Mouse (Mus musculus) layer of hippocampus, postnatal 10 days (tissue): ENCODE measurements around the gene Crk. TPM values are rescaled to one million over a fixed set of nuclear protein-coding genes. Genes with fewer than 3 reads are reported as not detected.
"Not testable (repeated sequence)": the region's sequence is repeated elsewhere in the genome, so short reads cannot be mapped to it uniquely, and the experiment has no call there.

ENCODE experiments used
- DNase-seq, 2 experiments: peaks; one replicate each; pipeline ENCODE4 v3.0.0; 2021; ENCODE audit warnings: low spot score in 2 of 2
- total RNA-seq, 2 experiments: library from RNA; stranded (reverse); gene quantifications; 2 replicates each; pipeline ENCODE4 v1.2.3; 2021

Crk gene
- total RNA-seq, 2 experiments from 2014 or later: 127 to 129 TPM

DNA sequence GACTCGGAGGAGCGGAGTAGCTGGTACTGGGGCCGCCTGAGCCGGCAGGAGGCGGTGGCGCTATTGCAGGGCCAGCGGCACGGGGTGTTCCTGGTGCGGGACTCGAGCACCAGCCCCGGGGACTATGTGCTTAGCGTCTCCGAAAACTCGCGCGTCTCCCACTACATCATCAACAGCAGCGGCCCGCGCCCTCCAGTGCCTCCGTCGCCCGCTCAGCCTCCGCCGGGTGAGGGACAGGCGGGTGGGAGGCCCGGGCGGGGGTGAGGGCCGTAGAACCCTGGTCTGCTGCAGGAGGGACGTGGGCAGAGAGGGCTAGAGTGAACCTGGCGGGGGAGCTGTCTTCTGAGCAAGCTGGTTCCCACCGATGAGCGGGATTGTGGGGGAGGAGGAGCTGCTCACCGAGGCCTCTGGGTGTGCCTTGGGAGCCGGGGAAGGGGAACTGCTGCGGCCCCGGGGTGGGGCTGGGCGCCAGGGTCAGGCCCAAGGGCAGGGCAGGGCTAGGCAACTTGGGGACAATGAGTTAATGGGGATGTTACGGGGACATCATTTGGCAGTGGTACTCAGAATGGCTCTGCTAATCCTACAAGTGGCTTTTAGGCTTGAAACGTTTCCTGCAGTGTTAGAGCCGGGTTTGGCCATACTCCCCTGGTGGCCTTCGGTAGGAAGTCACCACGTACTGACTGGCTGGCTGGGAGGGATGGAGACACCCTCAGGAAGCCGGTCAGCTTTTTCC, 546 bp downstream of the Crk start:
- DNase-seq: peak in 1 of 2 experiments; percentile 67

DNA sequence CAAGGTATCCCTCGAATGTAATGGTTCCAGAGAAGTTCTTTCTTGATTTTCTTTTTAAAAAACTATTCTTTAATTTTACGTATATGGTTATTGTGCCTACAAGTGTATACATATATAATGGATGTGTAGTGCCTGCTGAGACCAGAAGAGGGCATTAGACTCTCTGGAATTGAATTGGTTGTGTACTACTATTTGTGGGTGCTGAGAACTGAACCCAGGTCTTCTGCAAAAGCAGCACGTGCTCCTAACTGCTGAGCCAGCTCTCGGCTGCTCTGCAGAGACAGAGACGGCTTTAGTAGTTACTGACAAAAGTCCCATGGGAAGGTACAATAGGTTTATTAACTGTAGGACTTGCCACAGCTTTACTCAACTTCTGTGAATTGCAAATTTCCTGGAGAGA, 5.4 kb downstream of the Crk start:
- no peak for DNase-seq

DNA sequence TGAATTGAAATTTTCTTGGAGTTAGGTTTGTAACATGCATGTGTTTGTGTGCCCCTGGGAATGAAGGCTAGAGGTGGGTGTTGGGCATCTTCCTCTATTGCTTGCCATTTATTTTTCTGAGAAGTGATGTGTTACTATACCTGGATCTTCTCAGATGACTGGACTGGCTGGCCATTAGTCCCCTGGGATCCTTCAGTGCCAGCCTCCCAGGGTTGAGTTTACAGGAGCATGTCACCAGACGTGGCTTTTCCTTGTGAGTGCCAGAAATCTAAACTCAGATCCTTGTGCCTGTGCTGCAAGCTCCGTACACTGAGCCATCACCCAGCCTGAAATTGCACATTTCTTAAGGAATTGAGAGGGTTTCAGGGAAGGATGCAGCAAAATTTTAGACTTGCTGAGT, 5.9 kb downstream of the Crk start:
- DNase-seq: no peak

DNA sequence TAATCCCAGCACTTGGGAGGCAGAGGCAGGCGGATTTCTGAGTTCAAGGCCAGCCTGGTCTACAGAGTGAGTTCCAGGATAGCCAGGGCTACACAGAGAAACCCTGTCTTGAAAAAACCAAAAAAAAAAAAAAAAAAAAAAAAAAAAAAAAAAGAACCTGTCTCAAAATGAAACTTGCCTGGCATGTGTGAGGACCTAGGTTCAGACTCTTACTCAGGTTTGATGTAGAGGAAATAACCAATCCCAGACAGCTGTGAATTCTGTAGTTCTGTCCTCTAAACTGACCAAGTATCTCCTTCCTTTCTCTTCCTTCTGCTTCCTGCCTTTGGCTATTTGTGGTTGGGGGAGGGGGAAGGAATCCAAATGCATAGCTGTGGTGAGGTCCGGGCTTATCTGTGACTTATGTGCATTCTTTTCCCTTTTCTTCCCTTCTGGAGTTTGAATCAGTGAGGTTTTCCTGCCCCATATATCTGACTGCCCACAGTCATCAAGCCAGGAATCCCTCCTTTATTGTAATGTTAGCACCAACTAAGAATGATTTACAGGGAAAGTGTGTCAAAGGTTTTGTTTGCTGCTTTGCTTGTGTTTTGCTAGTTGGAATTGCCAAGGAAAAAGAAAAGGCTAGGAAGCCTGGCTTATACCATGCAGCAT, 8.4 kb downstream of the Crk start:
- DNase-seq: no peak

DNA sequence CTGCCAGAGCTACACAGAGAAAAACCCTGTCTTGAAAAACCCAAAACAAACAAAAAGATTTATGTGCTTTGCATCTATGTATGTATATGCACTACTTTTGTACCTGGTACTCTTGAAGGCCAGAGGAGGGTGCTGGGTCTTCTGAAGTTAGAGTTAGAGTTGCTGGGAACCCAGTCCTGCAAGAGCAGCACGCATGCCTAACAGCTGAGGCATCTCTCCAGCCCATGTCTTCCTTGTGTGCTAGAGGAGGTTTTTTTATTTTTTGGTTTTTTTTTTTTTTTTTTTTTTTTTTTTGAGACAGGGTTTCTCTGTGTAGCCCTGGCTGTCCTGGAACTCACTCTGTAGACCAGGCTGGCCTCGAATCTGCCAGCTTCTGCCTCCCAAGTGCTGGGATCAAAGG, 9.1 kb downstream of the Crk start:
- no peak for DNase-seq

DNA sequence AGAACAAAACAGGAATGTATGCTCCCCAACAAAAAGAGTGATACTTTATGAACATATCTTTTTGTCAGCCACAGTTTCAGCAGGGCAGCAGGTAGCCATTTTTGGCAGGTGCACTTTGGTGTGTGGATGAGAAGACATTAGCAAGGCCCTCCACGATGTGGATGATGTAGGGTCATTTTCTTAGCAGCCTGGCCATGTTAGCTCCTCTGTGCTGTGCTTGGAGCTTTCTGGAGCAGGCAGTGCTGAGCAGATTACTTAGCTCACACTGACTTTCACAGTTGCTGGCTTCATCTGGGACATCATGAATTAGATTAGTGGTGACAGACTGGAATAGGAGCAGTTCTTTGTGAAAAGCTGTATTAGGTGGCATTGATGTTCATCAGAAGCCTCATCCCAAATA, 10.9 kb downstream of the Crk start:
- no peak for DNase-seq

DNA sequence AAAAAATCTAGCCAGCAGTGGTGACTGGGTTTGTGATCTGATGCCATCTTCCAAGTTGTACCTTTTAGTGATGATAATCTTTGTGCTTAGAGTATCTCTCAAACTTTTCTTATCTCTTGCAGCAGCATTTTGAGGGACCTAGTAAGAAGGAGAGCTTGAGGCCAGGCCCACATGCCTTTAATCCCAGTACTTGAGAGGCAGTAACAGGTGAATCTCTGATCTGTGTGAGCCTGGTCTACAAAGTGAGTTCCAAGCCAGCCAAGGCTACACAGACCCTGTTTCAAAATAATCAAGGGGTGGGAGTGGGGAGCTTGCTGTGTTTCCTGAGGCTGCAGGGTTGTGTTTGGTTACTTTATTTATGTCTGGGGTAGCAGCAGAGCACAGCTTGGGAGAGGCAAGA, 12.0 kb downstream of the Crk start:
- DNase-seq: no peak

DNA sequence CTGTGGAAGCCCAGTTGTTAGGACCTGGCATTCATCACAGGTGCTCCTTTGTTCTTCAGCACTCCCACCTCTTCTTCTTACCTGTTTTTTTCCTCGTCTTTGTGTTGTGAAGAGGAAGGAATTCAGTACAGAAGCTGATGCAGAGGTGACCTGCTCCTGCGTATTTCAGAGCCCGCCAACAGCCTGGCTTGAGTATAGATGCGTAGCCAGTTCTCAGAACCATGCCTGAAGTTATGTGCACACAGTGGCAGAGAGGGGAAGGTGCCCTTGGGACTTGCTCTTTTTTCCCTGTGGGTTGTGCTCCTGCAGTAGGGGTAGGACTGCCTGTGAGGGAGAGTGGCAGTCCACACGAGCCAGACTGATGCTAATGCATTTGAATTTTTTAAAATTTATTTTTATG, 14.5 kb downstream of the Crk start:
- DNase-seq: no peak

DNA sequence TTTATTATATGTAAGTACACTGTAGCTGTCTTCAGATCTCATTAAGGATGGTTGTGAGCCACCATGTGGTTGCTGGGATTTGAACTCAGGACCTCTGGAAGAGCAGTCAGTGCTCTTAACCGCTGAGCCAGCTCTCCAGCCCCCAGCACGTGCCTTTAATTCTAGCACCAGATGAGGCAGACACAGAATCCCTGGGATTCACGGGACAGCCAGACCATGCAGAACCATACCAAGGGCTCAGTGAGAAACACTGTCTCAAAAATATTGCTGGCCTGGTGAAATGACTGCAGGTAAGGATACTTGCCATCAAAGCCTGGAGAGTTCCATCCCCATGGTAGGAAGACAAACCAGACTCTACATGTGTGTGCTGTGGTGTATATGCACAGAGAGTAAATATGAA, 18.4 kb downstream of the Crk start:
- not testable (repeated sequence) for DNase-seq

DNA sequence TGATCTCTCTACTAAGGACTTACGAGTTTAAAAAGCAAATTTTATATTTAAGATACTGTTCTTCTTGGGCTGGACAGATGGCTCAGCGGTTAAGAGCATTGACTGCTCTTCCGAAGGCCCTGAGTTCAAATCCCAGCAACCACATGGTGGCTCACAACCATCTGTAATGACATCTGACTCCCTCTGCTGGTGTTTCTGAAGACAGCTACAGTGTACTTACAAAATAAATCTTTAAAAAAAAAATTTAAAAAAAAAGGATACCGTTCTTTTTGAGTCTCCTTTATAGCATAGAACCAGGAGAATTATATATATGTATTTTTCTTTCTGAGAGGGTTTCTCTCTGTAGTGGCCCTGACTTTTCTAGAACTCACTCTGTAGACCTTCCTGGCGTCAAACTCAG, 21.5 kb downstream of the Crk start:
- no peak for DNase-seq

DNA sequence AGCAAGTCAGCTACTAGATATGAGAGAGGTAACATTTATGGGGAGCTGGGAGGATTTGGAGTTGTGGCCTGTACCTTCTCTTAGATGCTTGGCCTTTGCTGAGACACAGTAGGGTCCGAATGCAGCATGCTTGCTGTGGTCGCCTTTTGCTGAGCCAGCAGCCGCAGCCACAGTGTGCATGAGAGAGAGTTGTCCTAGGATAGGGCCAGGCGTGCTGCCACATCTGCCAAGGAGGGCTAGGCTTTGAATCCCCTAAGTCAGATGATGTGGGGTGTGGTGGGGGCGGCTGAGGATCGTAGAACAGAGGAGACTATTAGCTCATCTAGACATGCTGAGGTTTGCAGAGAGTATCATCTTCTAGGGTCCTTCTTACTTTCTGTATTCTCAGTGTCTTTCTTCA, 23.7 kb downstream of the Crk start:
- DNase-seq: no peak

DNA sequence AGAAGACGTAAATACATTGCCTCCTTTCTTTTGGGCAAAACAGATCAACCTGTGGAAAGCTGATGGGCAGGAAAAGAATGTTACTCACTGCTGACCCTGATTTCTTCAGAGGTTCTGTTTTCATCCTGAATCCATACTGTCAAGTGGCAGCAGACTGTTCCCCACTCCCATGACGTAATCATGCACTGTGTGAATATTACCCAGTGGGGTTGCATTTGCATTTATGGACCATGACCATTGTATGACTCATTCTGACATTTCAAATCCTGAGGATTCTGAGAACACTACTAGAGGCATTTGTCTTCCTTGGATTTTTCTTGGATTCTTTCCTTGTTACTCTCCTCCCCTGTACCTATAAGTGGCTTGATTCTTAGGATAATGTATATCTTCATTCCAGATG, 24.7 kb downstream of the Crk start:
- DNase-seq: no peak

DNA sequence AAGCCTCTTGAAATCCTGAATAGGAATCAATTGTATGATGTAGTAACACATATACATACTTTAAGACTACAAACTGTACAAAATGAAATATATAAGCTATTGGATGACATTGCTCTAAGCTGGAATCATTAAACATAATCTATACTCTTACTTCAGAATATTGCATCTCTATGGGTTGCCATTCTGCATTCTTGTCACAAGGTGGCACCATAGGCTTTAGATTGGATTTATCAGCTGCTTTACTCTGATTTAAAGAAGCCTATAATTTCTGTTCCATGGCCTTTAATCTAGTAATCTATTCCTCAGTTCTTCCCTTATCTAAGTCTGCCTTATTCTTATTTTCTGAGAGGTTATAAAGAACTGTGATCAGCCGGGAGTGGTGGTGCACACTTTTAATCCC, 34.9 kb downstream of the Crk start:
- DNase-seq: no peak

DNA sequence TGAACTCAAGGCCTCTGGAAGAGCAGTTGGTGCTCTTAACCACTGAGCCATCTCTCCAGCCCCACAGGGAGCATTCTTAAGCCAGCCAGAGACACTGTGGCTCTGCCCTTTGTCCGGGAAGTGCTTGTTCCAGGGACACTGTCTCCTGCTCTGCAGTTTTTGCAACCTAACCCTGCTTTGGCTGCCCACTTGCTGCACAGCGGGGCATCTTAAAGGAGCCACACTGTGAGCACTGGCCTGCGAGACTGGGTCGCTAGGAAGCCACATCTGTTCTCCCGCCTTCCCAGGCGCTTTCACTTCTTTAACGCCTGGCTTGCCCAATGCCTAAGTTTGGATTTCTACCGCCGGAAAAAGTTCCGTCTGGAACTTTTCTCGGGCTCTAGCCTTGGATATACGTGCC, 36.5 kb downstream of the Crk start:
- no peak for DNase-seq

DNA sequence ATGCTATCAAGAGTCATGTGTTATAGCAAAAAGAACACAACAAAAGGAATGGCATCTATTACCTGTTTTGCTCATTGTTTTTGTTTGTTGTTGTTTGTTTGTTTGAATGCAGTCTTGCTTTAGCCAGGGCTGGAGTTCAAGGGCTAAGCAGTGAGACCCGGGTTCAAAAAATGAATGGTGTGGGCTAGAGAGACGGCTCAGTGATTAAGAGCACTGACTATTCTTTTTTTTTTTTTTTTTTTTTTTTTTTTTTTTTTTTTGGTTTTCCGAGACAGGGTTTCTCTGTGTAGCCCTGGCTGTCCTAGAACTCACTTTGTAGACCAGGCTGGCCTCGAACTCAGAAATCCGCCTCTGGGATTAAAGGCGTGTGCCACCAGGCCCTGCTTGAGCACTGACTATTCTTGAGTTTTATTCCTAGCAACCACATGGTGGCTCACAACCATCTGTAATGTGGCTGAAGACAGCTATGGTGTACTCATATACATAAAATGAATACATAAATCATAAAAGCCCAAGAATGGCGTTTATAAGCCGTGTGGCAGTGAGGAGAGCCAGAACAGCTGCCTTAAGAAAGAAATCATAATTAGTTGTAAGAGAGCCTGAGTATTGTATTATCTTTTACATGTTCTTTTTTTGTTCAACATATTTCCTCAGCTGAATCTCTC, 37.7 kb downstream of the Crk start:
- no peak for DNase-seq

DNA sequence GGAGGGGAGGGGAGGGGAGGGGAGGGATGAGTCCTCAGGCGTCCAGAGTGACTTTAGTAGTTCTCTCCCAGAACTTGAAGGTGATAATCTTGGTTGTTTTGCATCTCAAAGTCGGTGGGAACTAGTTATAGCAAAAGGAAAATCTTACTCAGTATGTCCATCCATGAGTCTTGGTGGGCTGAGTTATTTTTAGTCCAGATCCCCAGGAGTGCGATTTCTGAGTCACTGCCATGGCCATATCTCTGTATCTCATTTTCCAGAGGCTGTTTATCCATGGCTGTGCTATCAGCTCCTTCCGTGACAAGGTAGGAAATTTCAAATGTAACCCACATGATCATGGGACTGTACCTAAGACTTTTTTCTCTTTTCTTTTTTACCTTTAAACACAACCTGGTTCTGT, 43.3 kb downstream of the Crk start:
- no peak for DNase-seq

DNA sequence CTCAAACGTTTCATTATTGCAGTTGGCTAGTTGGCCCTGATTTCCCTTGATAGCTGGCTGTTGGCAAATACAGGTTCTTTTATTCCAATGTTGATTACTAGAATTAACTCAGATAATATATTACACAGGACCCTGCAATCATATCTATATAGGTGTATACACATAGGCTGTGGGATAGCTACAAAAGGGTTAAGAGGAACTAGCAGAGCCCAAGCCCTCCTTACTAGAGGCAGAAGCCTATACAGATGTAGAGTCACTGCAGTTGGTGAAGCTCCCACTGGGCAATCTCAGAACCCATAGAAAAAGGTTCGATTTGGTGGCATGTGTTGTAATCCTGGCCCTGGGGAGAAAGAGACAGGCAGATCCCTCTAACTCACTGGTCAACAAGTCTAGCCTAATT, 48.1 kb downstream of the Crk start:
- DNase-seq: no peak

DNA sequence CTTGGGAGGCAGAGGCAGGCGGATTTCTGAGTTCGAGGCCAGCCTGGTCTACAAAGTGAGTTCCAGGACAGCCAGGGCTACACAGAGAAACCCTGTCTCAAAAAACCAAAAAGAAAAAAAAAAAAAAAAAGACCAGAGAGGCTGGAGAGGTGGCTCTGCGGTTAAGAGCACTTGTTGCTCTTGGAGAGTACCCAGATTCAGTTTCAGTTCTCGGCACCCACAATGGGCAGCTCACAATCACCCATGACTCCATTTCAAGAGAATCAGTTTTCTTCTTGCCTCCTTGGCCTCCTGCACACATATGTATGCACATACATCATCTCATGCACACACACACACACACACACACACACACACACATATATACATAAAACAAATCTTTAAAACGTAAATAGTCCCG, 48.6 kb downstream of the Crk start:
- not testable (repeated sequence) for DNase-seq

DNA sequence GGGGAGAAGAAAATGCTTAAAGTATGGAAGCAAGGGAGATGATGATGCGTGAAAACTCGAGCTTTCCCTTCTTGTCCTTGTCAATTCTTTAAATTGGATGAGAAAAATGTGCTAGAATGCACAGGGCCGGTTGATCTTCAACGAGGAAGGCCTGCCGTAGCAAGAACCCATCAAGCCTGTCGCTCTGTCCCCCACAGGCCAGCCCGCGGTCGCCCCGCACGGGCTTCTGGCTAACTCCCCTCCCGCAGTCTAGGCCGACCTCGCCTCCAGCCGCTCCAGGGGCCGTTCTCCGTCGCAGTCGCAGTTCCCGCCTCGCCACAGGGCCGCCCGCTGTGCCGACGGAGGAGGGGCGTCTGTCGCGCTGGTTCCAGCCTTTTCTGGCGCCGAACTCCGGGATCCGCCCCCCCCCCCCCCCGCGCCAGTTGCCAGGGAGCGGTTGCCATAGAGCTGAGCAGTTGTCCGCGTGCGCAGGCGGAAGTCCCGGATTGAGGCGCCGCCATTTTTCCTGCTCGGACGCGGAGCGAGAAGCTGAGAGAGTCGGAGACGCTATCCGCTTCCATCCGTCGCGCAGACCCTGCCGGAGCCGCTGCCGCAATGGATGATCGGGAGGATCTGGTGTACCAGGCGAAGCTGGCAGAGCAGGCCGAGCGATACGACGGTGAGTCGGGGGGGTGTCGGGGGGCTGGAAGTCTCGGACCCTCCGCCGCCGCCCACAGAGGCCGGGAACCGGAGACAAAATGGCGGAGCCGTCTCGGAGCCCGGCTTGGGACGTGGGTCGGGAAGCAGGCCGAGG, 53.6 kb downstream of the Crk start, which contains the start of gene Ywhae:
Ywhae (plus strand) TSS at position 436 of the 793 bp plus-strand sequence.
- peak; percentile 88 to 94 for DNase-seq

DNA sequence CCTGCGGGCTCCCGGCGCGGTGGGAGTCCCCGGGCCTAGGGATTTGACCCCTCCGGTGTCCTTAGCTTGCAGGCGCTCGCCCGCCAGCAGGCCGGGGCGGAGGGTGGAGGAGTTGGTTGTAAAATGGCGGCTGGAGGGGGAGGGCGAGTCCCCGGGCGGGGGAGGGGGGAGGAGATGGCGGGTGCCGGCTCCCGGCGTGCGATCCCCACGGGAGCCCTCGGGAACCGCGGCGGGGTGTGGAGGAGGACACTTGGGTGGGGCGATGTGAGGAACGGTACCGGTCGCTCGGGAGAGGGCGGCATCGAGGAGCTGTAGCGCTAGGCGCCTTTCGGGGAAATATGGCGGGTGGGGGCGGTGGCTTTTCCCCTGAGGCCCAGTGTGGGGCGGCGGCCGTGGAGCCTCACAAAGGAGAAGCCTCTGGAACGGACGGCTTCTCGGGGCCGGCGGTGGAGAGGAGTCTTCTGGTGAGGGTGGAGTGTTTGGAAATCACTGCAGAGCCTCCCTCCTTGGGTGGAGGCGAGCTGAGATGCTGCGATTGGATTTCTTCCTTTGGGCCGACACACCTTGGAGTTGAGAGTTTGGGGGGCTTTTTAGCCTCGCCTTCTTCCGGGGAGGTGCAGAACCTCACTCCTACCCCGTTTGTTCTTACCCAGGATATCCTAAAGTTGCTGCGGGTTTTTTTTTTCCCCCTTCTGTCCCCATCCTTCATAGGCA, 54.3 kb downstream of the Crk start:
- DNase-seq: peak; percentile 84 to 86
